Mouse (Mus musculus) induced T-regulatory cell, adult 2 months (primary cell): ENCODE measurements around the gene Gm10447.
"Not testable (repeated sequence)": the region's sequence is repeated elsewhere in the genome, so short reads cannot be mapped to it uniquely, and the experiment has no call there.

Experiments
- DNase-seq: peaks from one replicate; pipeline ENCODE4 v3.0.0-alpha.2; 2012; ENCODE audit warnings: low read depth

Gene Gm10447

GRCm38 (mm10) chr11:53443861-53444260 is 13.0 kb downstream of the Gm10447 start:
- DNase-seq = peak; percentile 46

- DNase-seq = peak; percentile 43
Measured at GRCm38 (mm10) chr11:53441921-53442320, 15.0 kb downstream of the Gm10447 start.

- DNase-seq = no peak
Measured at GRCm38 (mm10) chr11:53436338-53436737, 20.6 kb downstream of the Gm10447 start.

- DNase-seq = no peak
Measured at GRCm38 (mm10) chr11:53435504-53435903, 21.4 kb downstream of the Gm10447 start.

DNA sequence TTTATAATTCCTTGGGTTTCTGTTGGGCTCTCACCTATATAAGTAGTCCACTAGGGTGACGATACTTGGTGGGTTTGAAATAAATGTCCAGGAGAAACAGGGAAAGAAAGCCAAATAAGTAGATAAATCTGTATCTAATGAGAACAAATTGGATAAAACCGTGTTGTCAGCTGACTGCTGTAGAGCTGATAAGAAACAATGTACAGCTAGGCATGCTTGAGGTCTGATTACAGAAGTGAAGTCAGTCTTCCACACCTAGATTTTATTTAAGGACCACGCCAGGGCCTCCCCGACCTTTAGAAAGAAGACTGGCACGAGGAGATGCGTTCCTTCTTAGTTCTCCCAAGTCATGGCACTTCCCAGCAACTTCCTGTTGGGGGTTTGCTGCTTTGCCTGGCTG is 23.9 kb downstream of the Gm10447 start:
- no peak for DNase-seq

DNA sequence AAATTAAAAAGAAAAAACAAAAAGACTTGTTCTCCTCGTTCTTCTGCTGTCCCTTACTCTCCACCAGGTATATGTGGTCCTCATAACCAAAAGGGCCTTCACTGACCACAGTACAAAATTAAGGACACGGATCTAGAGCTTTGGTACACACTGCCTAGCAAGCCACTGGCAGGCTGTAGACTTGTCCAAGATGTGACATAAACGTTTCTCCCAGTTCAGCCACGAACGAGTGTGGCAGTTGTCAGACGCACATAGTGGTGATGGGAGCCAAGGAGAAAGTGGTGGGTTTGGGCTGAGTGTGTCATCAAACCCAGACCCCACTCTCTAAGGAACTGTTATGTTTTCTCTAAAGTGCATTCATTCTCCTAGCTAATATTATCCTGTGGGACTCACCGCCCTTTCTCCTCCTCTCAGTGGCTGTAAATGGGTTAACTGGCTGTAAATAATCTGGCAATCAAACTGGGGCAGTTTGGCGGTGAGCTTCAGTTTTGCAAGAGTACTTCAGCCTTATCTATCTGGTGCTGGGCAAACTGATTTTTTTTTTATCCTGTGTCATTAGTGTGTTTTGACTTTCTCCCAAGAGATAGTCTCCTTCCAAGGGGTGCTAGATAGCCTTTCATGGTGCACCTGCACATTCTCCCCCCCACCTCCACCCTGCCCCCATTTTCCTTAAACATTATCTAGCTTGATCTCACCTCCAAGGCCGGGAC is 25.4 kb downstream of the Gm10447 start:
- no peak for DNase-seq

DNA sequence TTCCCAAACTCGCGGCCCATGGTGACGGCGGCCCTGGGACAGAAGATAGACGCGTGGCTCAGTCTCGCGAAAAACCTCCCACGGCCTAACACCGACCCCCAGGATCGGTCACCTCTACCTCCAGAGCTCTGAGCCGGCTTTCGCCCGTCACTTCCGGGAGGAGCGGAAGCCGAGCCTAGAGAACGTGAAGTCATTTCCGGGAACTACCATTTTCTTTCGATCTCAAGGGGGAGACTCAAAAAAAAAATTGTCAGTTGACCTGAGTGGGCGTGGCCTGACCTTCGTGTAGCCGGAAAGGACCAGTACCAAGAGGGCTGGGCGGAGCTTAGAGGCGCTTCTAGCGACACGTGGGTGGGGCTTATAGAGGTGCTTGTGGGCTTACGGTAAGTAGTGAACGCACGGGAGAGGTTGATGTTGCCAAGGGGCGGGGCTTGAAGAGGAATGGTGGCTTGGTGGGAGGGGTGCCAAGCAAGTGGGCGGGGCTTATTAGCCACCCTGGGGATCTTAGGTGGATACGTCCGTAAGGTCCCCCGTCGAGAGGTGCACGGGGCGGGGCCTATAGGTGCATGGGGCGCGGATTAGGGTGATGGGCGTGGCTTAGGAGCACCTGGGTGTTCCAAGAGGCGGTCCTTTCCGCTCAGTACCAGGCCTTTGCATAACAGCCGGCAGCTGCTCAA is 26.1 kb downstream of the Gm10447 start, which contains the start of the genes Uqcrq and Gdf9:
TSS of gene Uqcrq (minus strand) at position 162 of the 677 bp plus-strand sequence.
TSS of gene Gdf9 (plus strand) at position 354 of the 677 bp plus-strand sequence.
- peak; percentile 100 for DNase-seq

- no peak for DNase-seq
Measured at GRCm38 (mm10) chr11:53430300-53430669, 26.6 kb downstream of the Gm10447 start.

- peak; percentile 29 for DNase-seq
Measured at GRCm38 (mm10) chr11:53429182-53429581, 27.7 kb downstream of the Gm10447 start.

GRCm38 (mm10) chr11:53428716-53429057 is 28.2 kb downstream of the Gm10447 start:
- no peak for DNase-seq

GRCm38 (mm10) chr11:53427993-53428715 is 28.8 kb downstream of the Gm10447 start:
- no peak for DNase-seq

DNA sequence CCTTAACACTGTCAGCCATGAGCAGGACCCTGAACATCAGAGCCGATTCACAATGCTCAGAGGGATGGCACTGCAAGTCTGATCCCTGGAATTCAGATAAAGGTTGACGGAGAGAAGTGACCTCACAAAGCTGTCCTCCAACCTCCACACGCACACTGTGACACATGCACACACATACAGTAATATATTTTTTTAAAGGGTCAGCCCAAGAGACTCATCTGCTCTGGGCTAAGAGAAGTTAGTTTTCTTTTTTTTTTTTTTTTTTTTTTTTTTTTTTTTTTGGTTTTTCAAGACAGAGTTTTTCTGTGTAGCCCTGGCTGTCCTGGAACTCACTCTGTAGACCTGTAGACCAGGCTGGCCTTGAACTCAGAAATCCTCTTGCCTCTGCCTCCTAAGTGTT is 30.0 kb downstream of the Gm10447 start:
- DNase-seq = not testable (repeated sequence)

- no peak for DNase-seq
Measured at GRCm38 (mm10) chr11:53425711-53426255, 31.1 kb downstream of the Gm10447 start.

- DNase-seq = no peak
Measured at GRCm38 (mm10) chr11:53425251-53425650, 31.7 kb downstream of the Gm10447 start.

GRCm38 (mm10) chr11:53424826-53425225 is 32.1 kb downstream of the Gm10447 start:
- no peak for DNase-seq

- DNase-seq = no peak
Measured at GRCm38 (mm10) chr11:53423036-53423435, 33.9 kb downstream of the Gm10447 start, which contains the start of gene Leap2. TSS of gene Leap2 (minus strand) at chr11:53423170.

DNA sequence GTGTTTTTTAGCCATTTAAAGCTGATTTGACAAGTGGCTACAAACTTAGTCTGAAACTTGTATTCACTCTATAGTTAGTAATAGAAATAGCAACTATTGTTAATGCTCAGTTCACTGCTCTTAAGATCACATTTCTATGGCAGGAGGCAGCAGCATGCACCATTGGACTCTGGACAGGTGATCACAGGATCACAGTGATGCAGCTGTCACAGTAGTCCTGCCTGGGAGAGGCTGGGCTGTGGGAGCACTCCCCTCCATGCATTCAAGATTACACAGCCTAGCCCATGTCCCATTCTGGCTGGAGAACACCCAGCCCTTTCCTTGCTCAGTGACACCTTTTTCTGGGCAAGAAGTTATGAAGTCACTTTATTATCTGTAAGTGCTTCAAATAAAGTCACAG is 38.9 kb downstream of the Gm10447 start:
- no peak for DNase-seq

GRCm38 (mm10) chr11:53413871-53414270 is 43.0 kb downstream of the Gm10447 start:
- no peak for DNase-seq

DNA sequence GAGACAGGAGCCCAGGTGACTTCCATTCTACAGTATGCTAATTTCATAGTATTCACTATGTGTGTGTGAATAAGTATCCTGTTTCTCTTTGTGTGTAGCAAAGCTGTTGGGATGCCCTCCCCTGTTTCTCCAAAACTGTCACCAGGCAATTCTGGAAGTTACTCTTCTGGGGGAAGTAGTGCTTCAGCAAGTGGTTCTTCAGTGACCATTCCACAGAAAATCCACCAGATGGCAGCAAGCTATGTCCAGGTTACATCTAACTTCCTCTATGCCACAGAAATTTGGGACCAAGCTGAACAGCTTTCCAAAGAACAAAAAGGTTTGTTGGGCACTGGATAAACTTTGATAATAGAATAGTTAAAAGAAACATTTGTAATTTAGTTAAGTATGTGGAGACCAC is 45.2 kb downstream of the Gm10447 start:
- DNase-seq = peak; percentile 33
